Mouse (Mus musculus) c-Kit-positive CD71-negative TER-119-negative erythroid progenitor cells, embryonic 14.5 days (primary cell): ENCODE data around the gene Gramd1a.

Source experiments
- DNase-seq: peaks from one replicate; pipeline ENCODE4 v3.0.0-alpha.2; 2013; ENCODE audit warnings: low read depth

The Gramd1a gene

DNA sequence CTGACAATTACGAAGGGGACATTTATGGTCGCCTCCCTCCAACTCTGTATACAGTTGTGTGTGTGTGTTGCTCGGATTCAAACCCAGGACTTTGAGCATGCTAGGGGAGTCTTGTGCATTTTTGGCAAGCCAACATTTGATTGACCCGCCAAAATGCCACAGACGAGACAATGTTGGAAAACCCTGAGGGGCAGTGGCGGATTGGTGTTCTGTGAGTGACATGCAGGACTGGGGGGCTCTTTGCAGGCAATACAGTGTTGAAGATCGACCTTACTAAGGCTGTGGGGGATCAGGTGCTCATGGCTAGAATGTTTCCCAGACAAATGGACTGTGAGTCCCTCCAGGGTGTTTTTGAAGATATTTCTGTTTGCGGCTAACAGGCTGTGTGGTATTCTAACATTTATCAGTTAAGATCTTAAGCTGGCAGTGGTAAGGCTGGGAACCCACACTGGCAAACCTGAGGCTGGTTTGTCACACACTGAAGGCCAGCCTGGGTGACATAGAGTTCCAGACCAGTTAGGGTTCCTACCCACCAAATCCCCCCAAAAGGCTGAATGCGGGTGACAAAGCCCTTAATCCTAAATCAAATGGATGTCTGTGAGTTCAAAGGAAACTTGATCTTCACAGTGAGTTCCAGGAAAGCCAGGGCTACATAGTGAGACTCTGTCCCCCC is 58.7 kb downstream of the Gramd1a start:
- no peak for DNase-seq

DNA sequence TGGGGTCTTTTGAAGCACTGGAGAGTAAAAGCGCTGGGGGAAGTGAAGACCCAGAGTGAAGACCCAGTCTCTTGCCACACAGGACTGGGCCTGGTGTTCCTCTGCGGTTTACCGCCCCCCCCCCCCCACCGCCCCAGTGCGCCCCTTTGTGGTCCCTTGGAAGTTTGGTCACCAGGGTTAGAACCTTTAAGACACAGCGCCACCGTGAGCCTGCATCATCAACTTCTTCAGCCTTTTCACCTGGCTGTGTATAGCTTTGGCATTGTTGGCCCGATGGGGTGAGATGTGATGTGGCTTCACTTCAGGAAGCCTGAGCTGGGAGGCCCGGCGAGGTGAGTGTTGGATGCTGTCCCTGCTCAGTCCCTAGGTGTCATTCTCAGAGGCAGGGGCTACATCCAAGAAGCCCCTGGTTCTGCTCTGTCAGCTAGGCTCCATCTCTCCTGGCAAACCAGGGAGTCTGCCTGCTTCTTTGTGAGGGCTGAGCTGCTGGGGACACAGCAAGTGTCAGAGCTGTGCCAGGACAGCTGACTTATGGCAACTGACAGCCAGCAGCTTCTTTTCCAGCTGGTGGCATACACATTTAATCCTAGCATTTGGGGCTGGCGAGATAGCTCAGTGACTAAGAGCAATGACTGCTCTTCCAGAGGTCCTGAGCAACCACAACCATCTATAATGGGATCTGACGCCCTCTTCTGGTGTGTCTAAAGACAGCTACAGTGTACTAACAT is 60.8 kb downstream of the Gramd1a start:
- no peak for DNase-seq

DNA sequence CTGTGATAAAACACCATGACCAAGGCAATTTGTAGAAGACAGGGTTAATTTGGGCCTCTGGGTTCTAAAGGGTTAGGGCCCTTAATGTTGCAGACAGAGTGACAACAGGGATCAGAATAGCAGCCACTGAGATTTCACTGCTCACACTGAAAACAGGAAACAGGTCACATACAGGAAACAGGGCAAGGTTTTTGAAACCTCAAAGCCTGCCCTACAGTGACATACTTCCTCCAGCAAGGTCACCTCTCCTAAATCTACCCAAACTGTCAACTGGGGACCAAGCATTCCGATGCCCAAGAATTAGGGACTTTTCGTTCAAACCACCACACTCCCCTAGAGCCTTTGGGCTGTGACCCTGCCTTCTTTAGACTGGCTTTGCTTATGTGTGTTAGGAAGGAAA is 66.0 kb downstream of the Gramd1a start:
- no peak for DNase-seq

DNA sequence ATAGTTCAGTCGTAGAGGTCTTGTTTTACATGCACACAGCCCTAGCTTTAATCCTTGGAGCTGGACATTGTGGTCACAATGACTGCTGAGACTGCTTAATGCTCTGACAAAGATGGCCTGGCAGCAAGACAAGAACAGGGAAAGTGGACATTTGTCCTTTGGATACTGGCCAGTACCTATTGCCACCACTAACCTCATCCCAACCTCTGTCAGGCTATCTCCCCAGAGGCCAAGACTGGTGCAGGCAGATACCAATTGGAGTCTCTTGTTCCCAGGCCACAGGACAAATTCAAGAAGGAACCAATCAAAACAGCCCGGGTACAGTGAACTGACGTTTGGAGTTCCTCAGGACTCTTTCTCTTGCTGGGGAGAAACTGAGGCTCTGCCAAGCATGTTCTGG is 67.5 kb downstream of the Gramd1a start:
- DNase-seq: no peak

DNA sequence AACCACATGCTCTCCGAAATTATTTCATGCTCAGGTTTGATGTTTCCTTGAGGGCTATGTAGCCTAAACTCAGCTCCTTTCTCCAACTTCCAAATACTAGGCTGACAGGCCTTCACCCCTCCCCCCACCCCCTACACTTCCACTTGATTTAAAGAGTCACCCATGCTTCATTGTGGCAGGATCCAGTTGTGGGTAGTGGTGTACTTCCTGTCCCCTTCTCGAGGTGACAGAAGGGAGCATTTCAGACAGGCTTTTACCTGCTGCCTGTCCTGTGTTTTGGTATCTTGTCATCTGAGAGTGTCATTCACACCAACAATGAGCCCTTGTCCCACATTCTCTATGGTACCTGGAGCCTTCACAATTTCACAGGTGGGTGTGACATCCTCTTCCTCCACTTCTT is 68.4 kb downstream of the Gramd1a start:
- no peak for DNase-seq

DNA sequence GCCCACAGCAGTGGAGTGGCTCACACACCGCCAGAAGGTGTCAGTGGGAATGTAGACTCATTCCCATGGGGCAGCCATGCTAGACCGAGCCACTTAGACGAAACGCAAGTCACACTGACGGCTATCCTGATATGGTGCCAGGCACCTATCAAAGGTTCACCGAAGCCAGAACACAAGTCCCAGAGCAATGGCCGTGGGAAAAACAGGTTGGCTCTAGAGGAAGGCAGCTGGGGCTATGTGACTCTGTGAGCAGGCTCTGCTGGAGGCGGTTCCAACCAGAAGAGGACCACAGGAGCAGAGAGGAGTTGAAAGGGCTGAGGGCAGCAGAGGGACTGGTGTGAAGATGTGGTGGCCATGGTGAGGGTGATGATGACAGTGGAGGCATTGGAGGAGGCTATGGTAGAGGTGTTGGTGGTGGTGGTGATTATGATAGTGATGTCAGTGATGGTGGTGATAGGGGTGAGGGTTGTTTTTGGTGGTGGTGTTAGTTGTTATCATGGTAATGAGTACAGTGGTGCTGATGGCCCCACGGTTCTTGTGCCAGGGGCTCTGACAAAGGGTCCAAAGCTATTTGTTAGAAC is 69.4 kb downstream of the Gramd1a start:
- DNase-seq: no peak

DNA sequence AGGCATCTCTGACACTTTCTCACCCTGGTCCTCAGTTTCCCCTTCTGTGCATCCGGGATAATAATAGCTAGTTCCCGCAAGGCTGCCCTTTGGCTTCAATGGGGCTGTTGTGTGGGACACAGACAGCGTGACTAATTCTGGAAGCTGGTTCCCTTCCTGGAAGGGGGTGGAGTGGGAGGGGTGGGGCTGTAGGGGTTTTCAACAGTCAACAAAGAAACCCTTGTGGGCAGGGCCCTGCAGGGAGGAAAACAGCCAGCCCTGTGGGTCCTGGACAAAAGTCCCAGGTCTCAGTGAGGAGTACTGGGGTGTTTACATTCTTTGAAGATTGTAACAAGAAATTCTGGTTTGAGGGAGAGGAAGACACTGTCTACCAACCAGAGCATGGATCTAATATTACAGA is 70.5 kb downstream of the Gramd1a start:
- no peak for DNase-seq

DNA sequence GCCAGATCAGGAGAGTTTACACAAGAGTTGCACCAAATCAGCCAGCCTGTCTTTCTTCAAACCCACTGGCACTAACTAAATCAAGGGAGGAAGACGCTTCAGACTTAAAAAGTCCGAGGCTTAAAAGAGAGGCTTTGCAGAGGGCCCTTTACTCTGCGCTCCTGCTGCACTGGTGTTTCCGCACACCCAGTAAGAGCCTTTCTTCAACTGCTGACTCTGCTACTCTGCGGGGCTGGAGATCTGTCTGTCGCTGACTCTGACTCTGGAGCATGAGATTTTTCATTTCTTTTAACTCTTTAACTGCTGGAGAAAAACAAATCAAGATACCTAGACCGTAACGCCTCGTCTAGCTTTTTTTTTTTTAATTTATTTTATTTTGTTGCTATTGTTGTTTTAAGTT is 71.6 kb downstream of the Gramd1a start:
- no peak for DNase-seq

DNA sequence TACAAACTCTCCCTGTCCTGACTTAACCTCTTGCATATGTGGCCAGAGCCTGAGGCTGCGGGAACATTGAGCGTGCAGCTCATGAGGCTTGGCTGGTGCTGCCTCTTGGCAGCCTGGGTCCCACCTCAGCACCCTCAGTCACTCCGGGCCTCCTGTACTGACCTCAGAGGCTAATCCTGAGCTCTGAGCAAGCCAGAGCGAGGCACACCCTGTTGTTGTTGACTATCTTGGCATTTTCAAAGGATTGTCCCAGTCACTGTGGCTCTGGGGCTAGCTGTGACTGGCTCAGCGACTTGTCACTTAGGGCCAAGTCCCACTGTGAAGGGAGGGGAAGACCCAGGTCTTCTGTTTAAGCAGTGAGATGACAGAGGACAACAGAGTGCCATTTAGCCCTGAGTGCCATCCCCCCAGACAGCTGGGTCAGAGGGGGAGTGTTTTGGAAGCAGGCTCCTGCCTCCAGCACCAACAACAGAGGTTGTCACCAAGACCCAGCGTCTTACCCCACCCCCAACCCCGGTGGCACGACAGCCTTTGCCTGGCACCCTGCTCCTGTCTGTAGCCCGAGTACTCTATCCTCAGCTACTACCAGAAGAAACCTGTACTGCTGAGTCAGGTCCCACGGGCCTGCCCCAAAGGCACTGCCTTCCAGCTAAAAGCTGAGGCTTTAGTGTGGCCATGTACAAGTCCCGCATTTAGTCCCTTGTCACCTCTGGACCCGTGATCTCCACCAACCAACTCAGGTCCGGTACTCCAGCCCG is 72.7 kb downstream of the Gramd1a start:
- no peak for DNase-seq

DNA sequence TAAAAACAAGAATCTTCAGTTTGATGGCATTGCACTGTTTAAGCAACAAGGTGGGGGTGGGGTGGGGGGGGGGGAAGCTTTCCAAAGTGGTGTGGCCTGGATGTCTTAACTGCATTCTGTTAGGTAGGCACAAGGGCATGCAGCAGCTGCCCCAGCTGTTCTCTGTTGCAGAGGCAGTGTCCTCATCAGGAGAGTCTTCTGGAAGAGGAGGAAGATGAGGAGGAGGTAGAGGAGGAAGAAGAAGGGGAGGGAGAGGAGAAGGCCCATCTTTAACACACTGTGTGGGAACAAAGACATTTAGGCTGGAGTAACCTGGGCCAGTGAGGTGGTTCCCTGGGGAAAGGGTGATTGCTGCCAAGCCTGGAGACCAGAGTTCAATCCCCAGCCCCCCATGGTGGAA is 73.6 kb downstream of the Gramd1a start:
- no peak for DNase-seq

DNA sequence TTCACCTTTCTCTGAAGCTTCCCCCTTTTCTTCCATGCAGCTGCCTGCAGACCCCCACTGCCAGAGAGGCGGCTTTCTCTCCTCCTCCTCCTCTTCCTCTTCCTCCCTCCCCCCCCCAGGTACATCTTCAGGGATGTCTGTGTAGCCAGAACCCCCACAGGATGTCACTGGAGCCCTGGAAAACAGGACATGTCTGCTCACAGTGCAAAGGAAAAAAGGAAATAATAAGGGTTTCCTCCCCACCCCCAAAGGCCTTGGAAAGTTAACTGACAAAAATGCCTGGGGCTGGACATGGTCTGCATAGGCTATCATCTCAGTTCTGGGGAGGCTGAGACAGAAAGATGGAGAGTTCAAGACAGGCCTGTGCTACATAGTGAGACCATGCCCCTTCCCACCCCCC is 74.6 kb downstream of the Gramd1a start:
- DNase-seq: no peak

DNA sequence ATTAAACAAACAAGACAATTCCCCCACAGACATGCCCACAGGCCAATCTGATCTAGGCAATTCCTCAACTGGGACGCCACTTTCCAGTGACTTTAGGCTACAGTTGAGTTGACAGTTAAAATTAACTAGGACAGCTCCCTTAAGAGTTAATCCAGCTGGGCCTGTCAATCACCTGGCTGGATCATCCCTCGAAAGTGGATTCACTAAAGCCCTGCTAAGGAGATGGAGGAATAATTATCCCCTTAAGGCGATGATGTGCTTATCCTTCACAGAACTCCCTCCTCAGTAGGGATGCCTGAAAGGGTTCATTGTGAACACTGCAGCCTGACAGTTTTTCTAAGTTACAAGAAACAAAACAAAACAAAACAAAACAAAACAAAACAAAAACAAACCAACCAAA is 75.1 kb downstream of the Gramd1a start:
- DNase-seq: no peak
